Mouse (Mus musculus) ES-Bruce4 (cell line): ENCODE results near the gene Syt13.

Experiments
- CTCF ChIP-seq: IDR thresholded peaks from one replicate; pipeline ENCODE4 v1.8.1; 2011; ENCODE audit warnings: low read depth, low read length
- EP300 ChIP-seq: IDR thresholded peaks from 2 replicates; pipeline ENCODE4 v1.6.1; 2011; ENCODE audit warnings: low read depth, low read length; ENCODE audit not compliant: insufficient read depth
- POLR2A ChIP-seq: IDR thresholded peaks from one replicate; pipeline ENCODE4 v1.8.1; 2011; ENCODE audit warnings: low read length; ENCODE audit not compliant: insufficient read depth

GRCm38 (mm10) chr2:92886862-92887261 lies 28.0 kb upstream of the Syt13 start:
- TF ChIP-seq CTCF, result no peak
- no peak for TF ChIP-seq POLR2A
- no peak for TF ChIP-seq EP300
